In genomic region chr6:28232618-28233361, GRCm38 (mm10) we compare ENCODE assay signal across 23 mouse cellular contexts.
DNase-seq lines count a peak whose midpoint lies in the region; ATAC-seq lines count a peak whose summit lies in the region.
"Had no signal": no experiment of that assay in that cellular context is flagged by ENCODE, and none has a peak within 500 bp of the region (broad histone marks: within the 10 kb centered on the region; RNA-seq: fewer than 3 reads in every experiment).

No protein-coding gene starts in this region.

- ATAC-seq in liver, embryonic 11.5 days (replicated peaks; ENCODE audit: low FRiP score), result peak; percentile 94
- peak; percentile 95 for ATAC-seq in liver, embryonic 12.5 days
- peak; percentile 96 for ATAC-seq in megakaryocyte progenitor cell, adult 5-6 weeks (replicated peaks; ENCODE audit: poor library complexity)
- ATAC-seq: forebrain, postnatal 0 days; hindbrain, postnatal 0 days had no signal

- 56% methylated on average over 7 of the region's 7 CpGs for WGBS in liver, embryonic 11.5 days
- WGBS in liver, embryonic 12.5 days (ENCODE audit: insufficient replicate concordance), result 30% methylated on average over 7 of the region's 7 CpGs

- H3K4me1 ChIP-seq in liver, embryonic 11.5 days (replicated peaks; ENCODE audit: control insufficient read depth, insufficient read depth, low read length), result peaks cover 10% of the 10 kb centered on the region
- H3K4me1 ChIP-seq in liver, embryonic 12.5 days, result peaks cover 55% of the 10 kb centered on the region
- H3K4me1 ChIP-seq: heart, embryonic 15.5 days; limb, embryonic 10.5 days; midbrain, embryonic 10.5 days had no signal

- H3K36me3 ChIP-seq in liver, embryonic 11.5 days (ENCODE audit: control insufficient read depth, insufficient read depth, low read length), result peaks cover 9% of the 10 kb centered on the region; the same call in 1 of the 2 replicates
- H3K36me3 ChIP-seq in liver, embryonic 12.5 days, result peaks cover 56% of the 10 kb centered on the region

- H3K27me3 ChIP-seq in liver, embryonic 11.5 days (replicated peaks; ENCODE audit: control insufficient read depth, insufficient read depth, low read length), result no peaks in the 10 kb centered on the region
- H3K27me3 ChIP-seq in liver, embryonic 12.5 days (replicated peaks), result no peaks in the 10 kb centered on the region
- H3K27me3 ChIP-seq: CH12.LX; heart, embryonic 15.5 days had no signal

- H3K9ac ChIP-seq in liver, embryonic 11.5 days (ENCODE audit: low read depth, low read length), result no peak overlapping the region
- peak overlapping the region; percentile 63 for H3K9ac ChIP-seq in liver, embryonic 12.5 days
- H3K9ac ChIP-seq: forebrain, postnatal 0 days; heart, embryonic 15.5 days had no signal

- no peak for DNase-seq in liver, embryonic 11.5 days (ENCODE audit: low spot score)
- no peak for DNase-seq in liver
- peak; percentile 79 for DNase-seq in c-Kit-positive CD71-positive TER-119-negative erythroid progenitor cells, embryonic 14.5 days (ENCODE audit: low read depth)
- no peak for DNase-seq in frontal cortex, postnatal 25 days (ENCODE audit: low spot score in 2 of 2)
- DNase-seq in thymus, postnatal 36 days, result no peak
- no peak for DNase-seq in layer of hippocampus, adult 9-11 months
- DNase-seq: adrenal gland, postnatal 10 days; cerebellum, adult 9-10 months; forebrain, postnatal 0 days; gastrocnemius, adult 2 months; heart, adult 11 months; kidney, adult 2 months; kidney, postnatal 4 days; lung, adult 18-20 months; retina, postnatal 1 day; thymus, postnatal 25 days had no signal

- H3K9me3 ChIP-seq in liver, embryonic 11.5 days (ENCODE audit: control insufficient read depth, low read length), result no peaks in the 10 kb centered on the region
- no peaks in the 10 kb centered on the region for H3K9me3 ChIP-seq in liver, embryonic 12.5 days (replicated peaks)
- H3K9me3 ChIP-seq: heart, embryonic 15.5 days; limb, embryonic 10.5 days; midbrain, embryonic 10.5 days had no signal

- H3K4me2 ChIP-seq in liver, embryonic 11.5 days, result peak overlapping the region; percentile 52
- peak overlapping the region; percentile 60 for H3K4me2 ChIP-seq in liver, embryonic 12.5 days
- H3K4me2 ChIP-seq: heart, embryonic 15.5 days had no signal

- no peak overlapping the region for H3K4me3 ChIP-seq in liver, embryonic 11.5 days (ENCODE audit: low read depth, low read length)
- peak overlapping the region; percentile 8; the same call in 1 of the 2 replicates for H3K4me3 ChIP-seq in liver, embryonic 12.5 days
- H3K4me3 ChIP-seq: gastrocnemius, adult 2 months; heart, embryonic 15.5 days; limb, embryonic 10.5 days; midbrain, embryonic 10.5 days had no signal

- peak overlapping the region; percentile 97 for H3K27ac ChIP-seq in liver, embryonic 11.5 days (ENCODE audit: low read depth, low read length)
- H3K27ac ChIP-seq in liver, embryonic 12.5 days, result peak overlapping the region; percentile 98
- H3K27ac ChIP-seq: gastrocnemius, adult 2 months; heart, embryonic 15.5 days; hindbrain, postnatal 0 days; limb, embryonic 10.5 days; midbrain, embryonic 10.5 days had no signal
